Mouse (Mus musculus): ENCODE measurements around the gene Ccdc153. TPM values are rescaled to one million over a fixed set of nuclear protein-coding genes. Genes with fewer than 3 reads are reported as not detected.

Gene Ccdc153
- polyA plus RNA-seq (2014; fragmentation: Nextera tagmentation; extraction: Ambion mirVana), result not detected in 2 replicates

GRCm38 (mm10) chr9:44240399-44240798 lies at the start of gene Ccdc153:
Gene Ccdc153 (plus strand): TSS chr9:44240676.
- Histone ChIP-seq H3K4me3 (ENCODE audit: low read depth, low read length) (no peak within 1 kb of the TSS), H3K9ac (no peak within 1 kb of the TSS), H3K27me3 (ENCODE audit: insufficient read depth, low read length) (no peaks in the 10 kb centered on the region), H3K9me3 (ENCODE audit: low read depth, low read length) (no peaks in the 10 kb centered on the region), H3K27ac (ENCODE audit: low read depth) (no peak within 1 kb of the TSS), H3K4me1 (ENCODE audit: insufficient read depth) (no peaks in the 10 kb centered on the region), H3K36me3 (ENCODE audit: insufficient read depth) (no peaks in the 10 kb centered on the region), H3K4me2 (no peak within 1 kb of the TSS)
- DNase-seq, result no peak
- ATAC-seq (ENCODE audit: insufficient read depth), result no peak; the same call in 1 of the 2 replicates
- 48% methylated on average over 2 of the region's 2 CpGs for WGBS
- TF ChIP-seq CTCF (IDR thresholded peaks at IDR 0.05; ENCODE audit: low read depth), result no peak

GRCm38 (mm10) chr9:44191166-44191565 lies 49.3 kb upstream of the Ccdc153 start:
- Histone ChIP-seq H3K27me3 (ENCODE audit: insufficient read depth, low read length) (no peaks in the 10 kb centered on the region), H3K9me3 (ENCODE audit: low read depth, low read length) (no peaks in the 10 kb centered on the region), H3K4me2 (no peak overlapping the region), H3K27ac (ENCODE audit: low read depth) (no peak overlapping the region), H3K9ac (no peak overlapping the region), H3K4me1 (ENCODE audit: insufficient read depth) (no peaks in the 10 kb centered on the region), H3K36me3 (ENCODE audit: insufficient read depth) (no peaks in the 10 kb centered on the region), H3K4me3 (ENCODE audit: low read depth, low read length) (no peak overlapping the region)
- 75% methylated on average over 3 of the region's 3 CpGs for WGBS
- DNase-seq, result peak; percentile 18
- TF ChIP-seq CTCF (IDR thresholded peaks at IDR 0.05; ENCODE audit: low read depth), result no peak
- no peak for ATAC-seq (ENCODE audit: insufficient read depth)

- Histone ChIP-seq H3K4me1 (ENCODE audit: insufficient read depth) (no peaks in the 10 kb centered on the region), H3K9ac (no peak overlapping the region), H3K27ac (ENCODE audit: low read depth) (no peak overlapping the region), H3K4me3 (ENCODE audit: low read depth, low read length) (no peak overlapping the region), H3K36me3 (ENCODE audit: insufficient read depth) (peaks cover 7% of the 10 kb centered on the region; the same call in 1 of the 2 replicates), H3K9me3 (ENCODE audit: low read depth, low read length) (no peaks in the 10 kb centered on the region), H3K27me3 (ENCODE audit: insufficient read depth, low read length) (no peaks in the 10 kb centered on the region), H3K4me2 (no peak overlapping the region)
- TF ChIP-seq CTCF (IDR thresholded peaks at IDR 0.05; ENCODE audit: low read depth), result no peak
- ATAC-seq (ENCODE audit: insufficient read depth) (no peak), DNase-seq (no peak)
- 77% methylated on average over 3 of the region's 3 CpGs for WGBS
These were observed 48.2 kb upstream of the Ccdc153 start for GRCm38 (mm10) chr9:44192312-44192711.

- ATAC-seq (ENCODE audit: insufficient read depth), result no peak
- WGBS, result 91% methylated on average over 5 of the region's 5 CpGs
- H3K9ac ChIP-seq, result no peak overlapping the region
These were observed 47.7 kb upstream of the Ccdc153 start for GRCm38 (mm10) chr9:44192794-44193193.

GRCm38 (mm10) chr9:44194000-44194399 lies 46.5 kb upstream of the Ccdc153 start:
- TF ChIP-seq CTCF (IDR thresholded peaks at IDR 0.05; ENCODE audit: low read depth), result no peak
- 53% methylated on average over 1 of the region's 1 CpGs for WGBS
- DNase-seq (no peak), ATAC-seq (ENCODE audit: insufficient read depth) (no peak)
- no peaks in the 10 kb centered on the region for H3K27me3 ChIP-seq (ENCODE audit: insufficient read depth, low read length)
- no peak overlapping the region for H3K9ac ChIP-seq
- H3K36me3 ChIP-seq (ENCODE audit: insufficient read depth), result peaks cover 21% of the 10 kb centered on the region; the same call in 1 of the 2 replicates
- H3K9me3 ChIP-seq (ENCODE audit: low read depth, low read length), result no peaks in the 10 kb centered on the region
- no peak overlapping the region for H3K4me2 ChIP-seq
- H3K4me3 ChIP-seq (ENCODE audit: low read depth, low read length), result no peak overlapping the region
- H3K4me1 ChIP-seq (ENCODE audit: insufficient read depth), result no peaks in the 10 kb centered on the region
- H3K27ac ChIP-seq (ENCODE audit: low read depth), result no peak overlapping the region

More at GRCm38 (mm10) chr9:44192794-44193193, 47.7 kb upstream of the Ccdc153 start:
- H3K36me3 ChIP-seq (ENCODE audit: insufficient read depth), result peaks cover 11% of the 10 kb centered on the region; the same call in 1 of the 2 replicates
- H3K4me2 ChIP-seq, result no peak overlapping the region
- no peaks in the 10 kb centered on the region for H3K4me1 ChIP-seq (ENCODE audit: insufficient read depth)
- H3K9me3 ChIP-seq (ENCODE audit: low read depth, low read length), result no peaks in the 10 kb centered on the region
- no peak overlapping the region for H3K27ac ChIP-seq (ENCODE audit: low read depth)
- H3K27me3 ChIP-seq (ENCODE audit: insufficient read depth, low read length), result no peaks in the 10 kb centered on the region
- DNase-seq, result no peak
- no peak for TF ChIP-seq CTCF (IDR thresholded peaks at IDR 0.05; ENCODE audit: low read depth)
- H3K4me3 ChIP-seq (ENCODE audit: low read depth, low read length), result no peak overlapping the region

GRCm38 (mm10) chr9:44196354-44196753 lies 44.1 kb upstream of the Ccdc153 start:
- no peaks in the 10 kb centered on the region for H3K27me3 ChIP-seq (ENCODE audit: insufficient read depth, low read length)
- H3K4me3 ChIP-seq (ENCODE audit: low read depth, low read length), result no peak overlapping the region
- no peak for TF ChIP-seq CTCF (IDR thresholded peaks at IDR 0.05; ENCODE audit: low read depth)
- no peak for ATAC-seq (ENCODE audit: insufficient read depth)
- DNase-seq, result no peak
- H3K36me3 ChIP-seq (ENCODE audit: insufficient read depth), result peaks cover 34% of the 10 kb centered on the region
- no peak overlapping the region for H3K27ac ChIP-seq (ENCODE audit: low read depth)
- H3K4me1 ChIP-seq (ENCODE audit: insufficient read depth), result no peaks in the 10 kb centered on the region
- 90% methylated on average over 4 of the region's 4 CpGs for WGBS
- no peak overlapping the region for H3K4me2 ChIP-seq
- no peak overlapping the region for H3K9ac ChIP-seq
- H3K9me3 ChIP-seq (ENCODE audit: low read depth, low read length), result no peaks in the 10 kb centered on the region

GRCm38 (mm10) chr9:44199166-44199565 lies 41.3 kb upstream of the Ccdc153 start:
- Histone ChIP-seq H3K9me3 (ENCODE audit: low read depth, low read length) (no peaks in the 10 kb centered on the region), H3K4me1 (ENCODE audit: insufficient read depth) (no peaks in the 10 kb centered on the region), H3K4me3 (ENCODE audit: low read depth, low read length) (no peak overlapping the region), H3K27me3 (ENCODE audit: insufficient read depth, low read length) (no peaks in the 10 kb centered on the region), H3K27ac (ENCODE audit: low read depth) (no peak overlapping the region; the same call in 1 of the 2 replicates), H3K9ac (no peak overlapping the region), H3K36me3 (ENCODE audit: insufficient read depth) (peaks cover 34% of the 10 kb centered on the region), H3K4me2 (no peak overlapping the region)
- DNase-seq (no peak), ATAC-seq (ENCODE audit: insufficient read depth) (no peak)
- no peak for TF ChIP-seq CTCF (IDR thresholded peaks at IDR 0.05; ENCODE audit: low read depth)
- 80% methylated on average over 3 of the region's 3 CpGs for WGBS

GRCm38 (mm10) chr9:44199580-44199979 lies 40.9 kb upstream of the Ccdc153 start:
- H3K9me3 ChIP-seq (ENCODE audit: low read depth, low read length), result no peaks in the 10 kb centered on the region
- no peak overlapping the region for H3K9ac ChIP-seq
- H3K27me3 ChIP-seq (ENCODE audit: insufficient read depth, low read length), result no peaks in the 10 kb centered on the region
- H3K4me3 ChIP-seq (ENCODE audit: low read depth, low read length), result no peak overlapping the region
- no peak for TF ChIP-seq CTCF (IDR thresholded peaks at IDR 0.05; ENCODE audit: low read depth)
- H3K36me3 ChIP-seq (ENCODE audit: insufficient read depth), result peaks cover 34% of the 10 kb centered on the region
- H3K4me2 ChIP-seq, result no peak overlapping the region
- peak; percentile 55 for DNase-seq
- ATAC-seq (ENCODE audit: insufficient read depth), result no peak
- H3K4me1 ChIP-seq (ENCODE audit: insufficient read depth), result no peaks in the 10 kb centered on the region
- no peak overlapping the region for H3K27ac ChIP-seq (ENCODE audit: low read depth)
